ENCODE assay signal across 35 mouse cellular contexts in genomic region chr3:26181013-26181412, GRCm38 (mm10).
"Had no signal": no experiment of that assay in that cellular context is flagged by ENCODE, and none has a peak within 500 bp of the region (broad histone marks: within the 10 kb centered on the region; RNA-seq: fewer than 3 reads in every experiment).

No protein-coding gene starts in this region.

- H3K9me3 ChIP-seq: heart, embryonic 10.5 days; heart, embryonic 12.5 days; heart, embryonic 13.5 days; heart, embryonic 15.5 days; hindbrain, embryonic 10.5 days; hindbrain, embryonic 12.5 days; hindbrain, embryonic 13.5 days; hindbrain, embryonic 15.5 days; intestine, embryonic 15.5 days; kidney, embryonic 15.5 days had no signal

- DNase-seq: heart, postnatal 10 days; heart, postnatal 14 days; heart, postnatal 36 days; heart, postnatal 4 days; kidney, adult 11 months; kidney, adult 18-20 months; kidney, adult 2 months; kidney, adult 8-10 months; kidney, adult 9 months; kidney, postnatal 10 days; kidney, postnatal 14 days; kidney, postnatal 25 days; kidney, postnatal 36 days; kidney, postnatal 4 days; layer of hippocampus, adult 9-11 months; layer of hippocampus, postnatal 36 days had no signal

- ATAC-seq: hindbrain, embryonic 16.5 days; hindbrain, postnatal 0 days; inflammation-experienced regulatory T-cells, adult 6 months; intestine, embryonic 15.5 days; intestine, embryonic 16.5 days; intestine, postnatal 0 days had no signal

- H3K4me3 ChIP-seq: heart, embryonic 10.5 days; heart, embryonic 12.5 days; heart, embryonic 13.5 days; heart, embryonic 15.5 days; hindbrain, embryonic 10.5 days; hindbrain, embryonic 12.5 days; hindbrain, embryonic 13.5 days; hindbrain, embryonic 15.5 days; intestine, embryonic 15.5 days; kidney, embryonic 15.5 days; layer of hippocampus, adult 2 months had no signal

- H3K27me3 ChIP-seq: heart, embryonic 12.5 days; heart, embryonic 13.5 days; heart, embryonic 15.5 days; hindbrain, embryonic 12.5 days; hindbrain, embryonic 13.5 days; hindbrain, embryonic 15.5 days; intestine, embryonic 15.5 days; kidney, embryonic 15.5 days had no signal

- H3K9ac ChIP-seq: heart, embryonic 12.5 days; heart, embryonic 13.5 days; heart, embryonic 15.5 days; hindbrain, embryonic 12.5 days; hindbrain, embryonic 13.5 days; hindbrain, embryonic 14.5 days; hindbrain, embryonic 15.5 days; intestine, embryonic 15.5 days; kidney, embryonic 15.5 days had no signal

- H3K27ac ChIP-seq: heart, embryonic 10.5 days; heart, embryonic 13.5 days; heart, embryonic 15.5 days; hindbrain, embryonic 10.5 days; hindbrain, embryonic 12.5 days; hindbrain, embryonic 13.5 days; hindbrain, embryonic 14.5 days; hindbrain, embryonic 15.5 days; hindbrain, postnatal 0 days; intestine, embryonic 15.5 days; kidney, embryonic 15.5 days; kidney, postnatal 0 days; layer of hippocampus, adult 2 months had no signal

- H3K36me3 ChIP-seq: heart, embryonic 10.5 days; heart, embryonic 12.5 days; heart, embryonic 13.5 days; heart, embryonic 15.5 days; hindbrain, embryonic 10.5 days; hindbrain, embryonic 12.5 days; hindbrain, embryonic 13.5 days; hindbrain, embryonic 15.5 days; intestine, embryonic 15.5 days; kidney, embryonic 15.5 days had no signal

- H3K4me2 ChIP-seq: heart, embryonic 11.5 days; heart, embryonic 12.5 days; heart, embryonic 13.5 days; heart, embryonic 15.5 days; hindbrain, embryonic 12.5 days; hindbrain, embryonic 13.5 days; hindbrain, embryonic 14.5 days; hindbrain, embryonic 15.5 days; intestine, embryonic 15.5 days; kidney, embryonic 15.5 days had no signal

- H3K4me1 ChIP-seq: heart, embryonic 10.5 days; heart, embryonic 12.5 days; heart, embryonic 13.5 days; heart, embryonic 15.5 days; hindbrain, embryonic 10.5 days; hindbrain, embryonic 12.5 days; hindbrain, embryonic 13.5 days; hindbrain, embryonic 15.5 days; intestine, embryonic 15.5 days; kidney, embryonic 15.5 days had no signal
